Mouse (Mus musculus) right cerebral cortex, adult 2 months (tissue): ENCODE measurements around the gene Hoxa4.

ENCODE experiments used
- DNase-seq, 2 experiments: peaks; one replicate each; pipeline ENCODE4 v3.0.0; 2021 to 2022; ENCODE audit warnings: low spot score in 2 of 2

Hoxa4 gene

GRCm38 (mm10) chr6:52203371-52204049 is 12.0 kb upstream of the Hoxa4 start:
- DNase-seq, result no peak

GRCm38 (mm10) chr6:52203121-52203370 is 11.5 kb upstream of the Hoxa4 start:
- no peak for DNase-seq

- no peak for DNase-seq
Observed at GRCm38 (mm10) chr6:52202362-52203120, 11.0 kb upstream of the Hoxa4 start.

DNA sequence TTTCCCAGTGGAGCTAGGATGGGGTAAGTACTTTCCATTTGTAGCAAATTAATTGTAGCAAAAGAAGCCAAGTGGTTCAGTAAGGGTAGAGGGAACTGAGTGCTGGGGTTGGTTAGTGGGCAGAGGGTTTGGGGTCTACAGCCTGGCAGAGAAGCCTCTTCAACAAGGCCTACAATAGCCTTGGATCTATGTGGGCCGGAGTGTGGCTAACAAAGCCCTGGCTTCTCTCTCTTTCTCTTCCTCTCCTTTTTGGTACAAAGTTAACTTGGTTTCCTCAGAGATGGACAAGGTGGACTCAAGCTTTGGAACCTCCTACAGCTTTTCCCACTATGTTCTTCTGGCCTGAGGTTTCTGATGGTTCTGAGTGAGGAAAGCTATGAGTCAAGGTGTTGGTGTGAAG is 9.7 kb upstream of the Hoxa4 start:
- DNase-seq, result no peak

- no peak for DNase-seq
Observed at GRCm38 (mm10) chr6:52200751-52201250, 9.2 kb upstream of the Hoxa4 start.

DNA sequence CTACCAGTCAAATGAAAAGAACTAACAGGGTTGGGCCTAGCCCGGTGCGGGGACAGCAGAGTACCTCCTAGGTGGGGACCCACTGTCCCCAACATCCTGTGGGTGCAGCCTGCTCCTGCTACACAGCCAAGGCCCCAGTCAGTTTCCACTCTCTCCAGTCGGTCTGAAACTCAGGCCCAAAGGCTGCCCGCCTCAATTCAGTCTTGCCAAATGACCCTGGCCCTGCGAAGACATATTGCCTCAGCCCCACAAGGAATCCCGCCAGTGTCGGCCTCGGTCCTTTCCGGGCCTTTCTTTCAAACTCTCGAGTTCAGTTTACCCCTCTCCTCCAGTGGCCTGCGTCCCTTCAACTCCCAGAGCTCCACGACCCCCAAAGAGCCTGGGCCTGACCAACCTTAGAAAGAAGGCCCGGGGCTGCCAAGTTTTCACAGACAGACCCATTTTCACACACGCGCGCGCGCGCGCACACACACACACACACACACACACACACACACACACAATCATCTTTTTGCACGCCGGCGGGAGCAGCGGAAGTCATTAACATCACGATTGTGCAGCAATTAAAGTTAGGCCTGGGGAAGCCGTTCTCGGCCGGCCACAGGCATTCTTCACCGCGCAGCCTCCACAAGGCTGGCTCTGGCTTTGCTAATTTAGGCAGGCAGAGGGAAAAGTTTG is 8.7 kb upstream of the Hoxa4 start:
- DNase-seq, result no peak

- DNase-seq, result no peak
Observed at GRCm38 (mm10) chr6:52197271-52197670, 5.7 kb upstream of the Hoxa4 start.

GRCm38 (mm10) chr6:52196811-52197210 is 5.3 kb upstream of the Hoxa4 start:
- DNase-seq, result no peak

- DNase-seq, result no peak
Observed at GRCm38 (mm10) chr6:52194690-52195089, 3.1 kb upstream of the Hoxa4 start.

DNA sequence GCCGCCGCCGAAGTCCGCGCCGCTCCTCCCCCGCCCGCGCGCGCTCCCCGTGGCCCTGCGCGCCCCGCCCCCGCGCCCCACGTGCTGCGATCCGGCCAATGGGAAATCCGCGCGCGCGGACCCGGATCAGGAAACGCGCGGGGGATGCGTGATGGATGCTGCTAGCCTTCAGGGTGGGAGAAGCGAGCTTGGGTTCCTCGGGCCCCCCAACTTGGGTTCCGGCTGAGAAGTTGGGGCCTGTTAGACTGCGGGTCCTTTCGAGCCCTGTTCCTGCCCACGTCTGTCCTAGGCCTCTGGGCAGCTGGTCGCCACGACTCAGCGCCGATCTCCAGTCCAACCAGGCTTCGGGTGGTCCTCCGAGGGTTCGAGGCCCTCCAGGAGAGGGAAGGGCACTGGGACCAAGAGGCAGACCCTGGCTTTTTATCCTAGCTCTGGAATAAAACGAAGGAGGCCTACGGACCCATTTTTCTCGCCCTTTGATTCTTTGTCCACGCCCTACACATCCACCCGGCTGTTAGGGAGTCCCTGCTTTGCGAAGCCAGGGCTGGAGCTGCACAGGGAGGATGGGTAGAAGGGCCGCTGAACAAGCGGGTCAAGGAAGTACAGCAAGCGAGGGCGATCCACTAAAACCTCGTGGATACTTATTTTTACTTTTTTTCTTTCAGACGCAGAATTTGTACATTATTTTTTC is 452 bp upstream of the Hoxa4 start:
- DNase-seq, result no peak

DNA sequence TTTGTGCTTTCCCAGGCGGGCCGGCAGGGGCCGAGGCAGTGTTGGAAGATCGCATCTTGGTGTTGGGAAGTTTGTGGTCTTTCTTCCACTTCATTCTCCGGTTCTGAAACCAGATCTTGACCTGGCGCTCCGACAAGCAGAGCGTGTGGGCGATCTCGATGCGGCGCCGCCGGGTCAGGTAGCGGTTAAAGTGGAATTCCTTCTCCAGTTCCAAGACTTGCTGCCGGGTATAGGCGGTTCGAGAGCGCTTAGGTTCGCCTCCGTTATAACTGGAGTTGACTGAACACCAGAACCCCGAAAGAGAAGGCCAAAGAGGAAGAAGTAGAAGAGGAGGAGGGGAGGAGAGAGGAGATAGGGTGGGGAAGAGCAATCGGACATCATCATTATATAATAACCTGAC is 1.1 kb downstream of the Hoxa4 start:
- no peak for DNase-seq

- DNase-seq, result no peak
Observed at GRCm38 (mm10) chr6:52189909-52190308, 1.6 kb downstream of the Hoxa4 start.

DNA sequence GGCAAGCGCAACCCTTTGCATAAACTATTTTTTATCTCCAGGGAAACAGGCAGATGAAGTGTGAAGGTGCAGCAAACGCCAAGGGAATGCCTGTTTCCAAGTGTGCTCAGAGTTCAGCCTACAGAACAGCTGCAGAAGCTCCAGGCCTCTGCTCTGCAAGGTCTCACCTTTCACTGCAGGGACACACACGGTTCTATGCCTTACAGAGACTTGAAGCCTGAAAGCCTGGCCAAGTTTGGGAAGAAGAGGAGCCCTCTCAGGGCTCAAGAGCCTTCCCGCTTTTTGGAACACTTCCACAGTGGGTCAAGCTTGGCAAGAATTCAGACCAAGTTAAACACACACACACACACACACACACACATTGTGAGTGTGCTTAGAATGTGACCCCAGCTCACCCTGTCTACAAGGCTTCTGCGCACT is 2.4 kb downstream of the Hoxa4 start:
- no peak for DNase-seq

DNA sequence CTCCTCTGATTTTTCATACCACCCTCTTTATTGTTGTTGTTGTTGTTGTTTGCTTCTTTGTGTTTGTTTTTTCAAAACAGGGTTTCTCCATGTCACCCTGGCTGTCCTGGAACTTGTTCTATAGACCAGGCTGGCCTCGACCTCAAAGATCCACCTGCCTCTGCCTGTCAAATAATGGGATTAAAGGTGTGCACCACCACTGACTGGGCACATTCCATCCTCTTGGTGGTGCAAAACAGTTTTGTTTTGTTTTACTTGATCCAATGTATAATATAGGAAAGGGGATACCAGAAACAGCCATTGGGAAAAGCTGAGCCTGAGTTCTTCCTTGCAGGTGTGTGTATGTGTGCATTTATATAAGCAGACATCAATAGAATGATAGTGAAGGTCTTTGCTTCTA is 5.1 kb downstream of the Hoxa4 start:
- no peak for DNase-seq

DNA sequence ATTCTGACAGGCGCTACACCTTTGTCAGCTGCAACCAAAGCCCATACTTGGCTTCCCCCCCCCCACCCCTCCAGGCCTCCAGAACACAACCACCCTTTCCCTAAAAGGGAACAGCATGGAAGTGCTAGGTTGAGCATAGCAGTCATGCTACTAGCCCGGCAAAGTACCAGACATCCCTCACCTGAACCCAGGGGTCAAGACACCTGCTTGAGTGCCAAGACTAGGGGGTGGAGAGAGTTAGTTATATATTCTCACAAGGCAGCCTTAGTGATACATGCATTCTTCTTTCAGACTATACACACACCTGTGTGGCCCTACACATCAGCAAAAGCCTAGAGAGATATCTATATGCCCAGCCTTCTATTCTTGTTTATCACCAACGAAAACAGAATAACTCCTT is 5.7 kb downstream of the Hoxa4 start:
- no peak for DNase-seq

DNA sequence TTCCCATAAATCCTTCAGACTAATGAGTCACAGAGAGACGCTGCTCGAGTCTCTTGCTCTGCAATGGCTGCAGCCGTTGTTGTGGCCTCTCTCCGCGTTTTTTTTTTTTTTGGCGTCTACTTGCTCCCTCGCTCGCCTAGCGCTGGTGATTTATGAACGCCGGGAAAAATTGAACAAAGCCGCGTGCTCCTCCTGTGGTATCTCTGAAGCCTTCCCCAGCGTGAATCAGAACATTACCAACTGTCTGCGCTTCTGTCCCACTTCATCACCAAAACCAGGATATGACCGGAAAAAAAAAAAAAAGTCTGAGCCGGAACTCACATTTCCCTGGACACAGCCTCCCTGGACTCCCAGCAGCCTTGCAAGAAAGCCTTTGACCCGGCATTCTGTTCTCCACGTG is 6.3 kb downstream of the Hoxa4 start:
- no peak for DNase-seq

GRCm38 (mm10) chr6:52184668-52185067 is 6.9 kb downstream of the Hoxa4 start:
- DNase-seq, result no peak

GRCm38 (mm10) chr6:52183311-52184080 is 8.1 kb downstream of the Hoxa4 start:
- DNase-seq, result no peak

GRCm38 (mm10) chr6:52182793-52183192 is 8.8 kb downstream of the Hoxa4 start:
- DNase-seq, result no peak

DNA sequence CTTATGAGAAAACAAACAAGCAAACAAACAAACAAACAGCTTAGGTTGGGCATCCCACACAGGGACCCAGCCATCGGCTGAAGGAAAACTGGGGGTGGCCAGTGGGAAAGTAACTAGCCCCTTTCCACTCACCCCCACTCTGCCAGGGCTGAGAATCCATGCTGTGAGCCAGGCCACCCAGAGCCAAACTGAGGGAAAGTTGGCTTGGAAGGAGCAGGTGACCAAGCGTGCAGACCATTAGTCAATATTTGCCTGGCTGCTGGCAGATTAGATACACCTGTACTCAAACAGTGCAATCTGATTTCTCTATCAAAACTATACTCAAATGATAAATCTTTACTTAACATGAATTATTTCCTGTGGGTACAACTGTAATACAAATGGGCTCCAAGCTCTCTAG is 9.5 kb downstream of the Hoxa4 start:
- DNase-seq, result no peak

GRCm38 (mm10) chr6:52180726-52181125 is 10.8 kb downstream of the Hoxa4 start:
- DNase-seq, result no peak
